Mouse (Mus musculus): ENCODE results near the gene Epas1.

GRCm38 (mm10) chr17:86872643-86873042 is 119.1 kb downstream of the Epas1 start:
- no peak for TF ChIP-seq CTCF (IDR thresholded peaks at IDR 0.05; ENCODE audit: control insufficient read depth, insufficient read depth, low read length)
- no peak for TF ChIP-seq POLR2A (IDR thresholded peaks at IDR 0.05; ENCODE audit: borderline replicate concordance, control insufficient read depth, low read depth, low read length)

Data from bone marrow, adult 2 months (tissue).